Mouse (Mus musculus): ENCODE measurements around the gene Entpd5.
A peak's percentile ranks its signal among the peaks of the same experiment; 100 is the strongest.

The Entpd5 gene

GRCm38 (mm10) chr12:84408819-84409507 is at the start of gene Entpd5, which contains the start of gene Bbof1:
Gene Entpd5 (minus strand): TSS chr12:84409029.
Gene Bbof1 (plus strand): TSS chr12:84409071.
- DNase-seq (ENCODE audit: low spot score in 2 of 2): peak; percentile 90 to 93

- DNase-seq (ENCODE audit: low spot score in 2 of 2): no peak
Measured at GRCm38 (mm10) chr12:84456911-84457310, 48.1 kb upstream of the Entpd5 start.

GRCm38 (mm10) chr12:84451801-84452200 is 43.0 kb upstream of the Entpd5 start:
- DNase-seq (ENCODE audit: low spot score in 2 of 2): peak in 1 of 2 experiments; percentile 6

GRCm38 (mm10) chr12:84450718-84451646 is 42.2 kb upstream of the Entpd5 start, which contains the start of the genes Aldh6a1 and Lin52:
Gene Aldh6a1 (minus strand): TSS chr12:84451004.
Gene Lin52 (plus strand): TSS chr12:84451422.
- DNase-seq (ENCODE audit: low spot score in 2 of 2): peak; percentile 95 to 98

- DNase-seq (ENCODE audit: low spot score in 2 of 2): no peak
Measured at GRCm38 (mm10) chr12:84450351-84450717, 41.5 kb upstream of the Entpd5 start.

- no peak for DNase-seq (ENCODE audit: low spot score in 2 of 2)
Measured at GRCm38 (mm10) chr12:84449887-84450286, 41.1 kb upstream of the Entpd5 start.

GRCm38 (mm10) chr12:84448181-84448580 is 39.4 kb upstream of the Entpd5 start:
- DNase-seq (ENCODE audit: low spot score in 2 of 2): no peak

GRCm38 (mm10) chr12:84447386-84447785 is 38.6 kb upstream of the Entpd5 start:
- DNase-seq (ENCODE audit: low spot score in 2 of 2): no peak

GRCm38 (mm10) chr12:84442526-84442925 is 33.7 kb upstream of the Entpd5 start:
- DNase-seq (ENCODE audit: low spot score in 2 of 2): no peak

- DNase-seq (ENCODE audit: low spot score in 2 of 2): no peak
Measured at GRCm38 (mm10) chr12:84438697-84439096, 29.9 kb upstream of the Entpd5 start.

- no peak for DNase-seq (ENCODE audit: low spot score in 2 of 2)
Measured at GRCm38 (mm10) chr12:84429825-84430224, 21.0 kb upstream of the Entpd5 start.

GRCm38 (mm10) chr12:84423990-84424389 is 15.2 kb upstream of the Entpd5 start:
- DNase-seq (ENCODE audit: low spot score in 2 of 2): no peak

GRCm38 (mm10) chr12:84417605-84417922 is 8.7 kb upstream of the Entpd5 start:
- DNase-seq (ENCODE audit: low spot score in 2 of 2): no peak

GRCm38 (mm10) chr12:84416834-84417604 is 8.2 kb upstream of the Entpd5 start, which contains the start of gene Rnf113a2:
Gene Rnf113a2 (plus strand): TSS chr12:84417196.
- peak; percentile 79 to 89 for DNase-seq (ENCODE audit: low spot score in 2 of 2)

GRCm38 (mm10) chr12:84407874-84408818 is 683 bp downstream of the Entpd5 start:
- peak; percentile 14 to 38 for DNase-seq (ENCODE audit: low spot score in 2 of 2)

GRCm38 (mm10) chr12:84407259-84407658 is 1.6 kb downstream of the Entpd5 start:
- no peak for DNase-seq (ENCODE audit: low spot score in 2 of 2)

- DNase-seq (ENCODE audit: low spot score in 2 of 2): no peak
Measured at GRCm38 (mm10) chr12:84404541-84404940, 4.3 kb downstream of the Entpd5 start.

- no peak for DNase-seq (ENCODE audit: low spot score in 2 of 2)
Measured at GRCm38 (mm10) chr12:84402923-84403322, 5.9 kb downstream of the Entpd5 start.

GRCm38 (mm10) chr12:84400653-84401052 is 8.2 kb downstream of the Entpd5 start:
- DNase-seq (ENCODE audit: low spot score in 2 of 2): no peak

- DNase-seq (ENCODE audit: low spot score in 2 of 2): no peak
Measured at GRCm38 (mm10) chr12:84400068-84400467, 8.8 kb downstream of the Entpd5 start.

- no peak for DNase-seq (ENCODE audit: low spot score in 2 of 2)
Measured at GRCm38 (mm10) chr12:84399663-84400062, 9.2 kb downstream of the Entpd5 start.
